Mouse (Mus musculus): Measurements from ENCODE around the gene Metap2. TPM values are rescaled to one million over a fixed set of nuclear protein-coding genes. Genes with fewer than 3 reads are reported as not detected.

The Metap2 gene
- polyA plus RNA-seq (2012), result 117 and 146 TPM in 2 replicates

- H3K27me3 ChIP-seq (ENCODE audit: control insufficient read depth), result no peaks in the 10 kb centered on the region
- H3K36me3 ChIP-seq (ENCODE audit: control insufficient read depth), result peaks cover 2% of the 10 kb centered on the region; the same call in 1 of the 2 replicates
- no peaks in the 10 kb centered on the region for H3K9me3 ChIP-seq (ENCODE audit: control insufficient read depth, low read length)
- peaks cover 54% of the 10 kb centered on the region for H3K4me1 ChIP-seq (ENCODE audit: control insufficient read depth)
- H3K4me3 ChIP-seq (replicated peaks), result no peak within 1 kb of the TSS
- TF ChIP-seq TAL1 (IDR thresholded peaks at IDR 0.05; ENCODE audit: low read length), result no peak
- no peak for TF ChIP-seq GATA1 (IDR thresholded peaks at IDR 0.05; ENCODE audit: low read length)
Measured at GRCm38 (mm10) chr10:93897043-93897646, at the start of gene Metap2. Gene Metap2, minus strand, starts transcription at chr10:93897093.

DNA sequence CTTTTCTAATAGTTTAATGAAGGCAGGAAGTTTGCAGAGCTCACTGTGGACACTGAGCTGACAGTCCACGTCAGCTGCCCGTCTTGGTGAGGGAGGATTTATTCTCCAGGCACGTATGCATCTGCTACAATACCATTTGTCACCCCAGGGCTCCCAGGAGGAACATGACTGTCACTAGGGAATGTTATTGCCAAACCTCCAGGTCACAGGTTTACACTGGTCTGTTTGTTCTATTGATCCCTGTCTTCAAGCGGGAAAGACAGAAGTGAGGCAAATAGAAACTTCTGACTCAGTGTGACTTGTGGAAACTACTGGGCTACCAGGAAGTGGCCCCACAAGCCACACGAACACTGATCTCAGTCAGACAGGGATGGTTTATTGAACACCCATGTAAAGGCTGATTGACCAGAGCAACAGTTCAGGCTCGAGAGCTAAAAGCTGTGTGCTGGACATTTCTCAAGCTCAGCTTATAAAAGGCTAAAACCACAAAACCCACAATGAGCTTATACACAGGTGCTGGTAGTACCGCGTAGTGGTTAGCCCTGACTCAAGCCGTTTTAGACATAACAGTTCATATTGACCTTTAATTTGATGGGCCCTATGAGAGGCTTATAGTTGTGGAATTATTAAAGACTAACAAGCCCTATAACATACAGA, 49.1 kb upstream of the Metap2 start:
- Histone ChIP-seq H3K4me1 (ENCODE audit: control insufficient read depth) (no peaks in the 10 kb centered on the region), H3K36me3 (ENCODE audit: control insufficient read depth) (no peaks in the 10 kb centered on the region), H3K4me3 (replicated peaks) (no peak overlapping the region), H3K27me3 (ENCODE audit: control insufficient read depth) (peaks cover 2% of the 10 kb centered on the region), H3K9me3 (ENCODE audit: control insufficient read depth, low read length) (no peaks in the 10 kb centered on the region)
- no peak for TF ChIP-seq TAL1 (IDR thresholded peaks at IDR 0.05; ENCODE audit: low read length)
- TF ChIP-seq GATA1 (IDR thresholded peaks at IDR 0.05; ENCODE audit: low read length), result no peak

GRCm38 (mm10) chr10:93945364-93945763, 48.5 kb upstream of the Metap2 start:
- no peak for TF ChIP-seq TAL1 (IDR thresholded peaks at IDR 0.05; ENCODE audit: low read length)
- no peak for TF ChIP-seq GATA1 (IDR thresholded peaks at IDR 0.05; ENCODE audit: low read length)
- H3K9me3 ChIP-seq (ENCODE audit: control insufficient read depth, low read length), result no peaks in the 10 kb centered on the region
- no peak overlapping the region for H3K4me3 ChIP-seq (replicated peaks)
- H3K27me3 ChIP-seq (ENCODE audit: control insufficient read depth), result peaks cover 2% of the 10 kb centered on the region
- H3K4me1 ChIP-seq (ENCODE audit: control insufficient read depth), result no peaks in the 10 kb centered on the region
- H3K36me3 ChIP-seq (ENCODE audit: control insufficient read depth), result no peaks in the 10 kb centered on the region

DNA sequence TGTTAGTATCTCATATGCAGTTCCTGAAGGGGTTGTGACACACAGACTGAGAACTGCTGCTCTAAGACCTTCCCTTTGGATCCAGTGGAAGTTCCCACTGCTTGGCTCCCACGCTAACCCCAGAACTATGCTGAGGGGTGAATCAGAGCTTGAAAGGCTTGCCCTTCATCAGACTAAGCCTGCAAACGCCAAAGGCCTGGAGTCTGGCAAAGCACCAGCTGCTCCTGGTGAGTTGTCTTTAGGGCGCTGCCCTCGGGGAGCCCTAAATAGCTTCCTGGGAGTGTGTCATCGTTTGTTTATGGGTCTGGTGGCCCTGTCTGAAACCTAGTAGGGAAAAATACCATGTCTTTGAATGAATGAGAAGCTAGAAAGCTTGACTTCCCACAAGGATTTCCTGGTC, 47.3 kb upstream of the Metap2 start:
- Histone ChIP-seq H3K27me3 (ENCODE audit: control insufficient read depth) (peaks cover 2% of the 10 kb centered on the region), H3K36me3 (ENCODE audit: control insufficient read depth) (no peaks in the 10 kb centered on the region), H3K9me3 (ENCODE audit: control insufficient read depth, low read length) (no peaks in the 10 kb centered on the region), H3K4me3 (replicated peaks) (no peak overlapping the region), H3K4me1 (ENCODE audit: control insufficient read depth) (no peaks in the 10 kb centered on the region)
- TF ChIP-seq GATA1 (IDR thresholded peaks at IDR 0.05; ENCODE audit: low read length) (no peak), TAL1 (IDR thresholded peaks at IDR 0.05; ENCODE audit: low read length) (no peak)

GRCm38 (mm10) chr10:93940279-93940678, 43.4 kb upstream of the Metap2 start:
- H3K27me3 ChIP-seq (ENCODE audit: control insufficient read depth), result no peaks in the 10 kb centered on the region
- H3K4me1 ChIP-seq (ENCODE audit: control insufficient read depth), result no peaks in the 10 kb centered on the region
- H3K4me3 ChIP-seq (replicated peaks), result no peak overlapping the region
- H3K9me3 ChIP-seq (ENCODE audit: control insufficient read depth, low read length), result peaks cover 2% of the 10 kb centered on the region; the same call in 1 of the 2 replicates
- no peak for TF ChIP-seq TAL1 (IDR thresholded peaks at IDR 0.05; ENCODE audit: low read length)
- no peak for TF ChIP-seq GATA1 (IDR thresholded peaks at IDR 0.05; ENCODE audit: low read length)
- no peaks in the 10 kb centered on the region for H3K36me3 ChIP-seq (ENCODE audit: control insufficient read depth)

GRCm38 (mm10) chr10:93939676-93940075, 42.8 kb upstream of the Metap2 start:
- TF ChIP-seq GATA1 (IDR thresholded peaks at IDR 0.05; ENCODE audit: low read length), result no peak
- no peak for TF ChIP-seq TAL1 (IDR thresholded peaks at IDR 0.05; ENCODE audit: low read length)
- Histone ChIP-seq H3K36me3 (ENCODE audit: control insufficient read depth) (no peaks in the 10 kb centered on the region), H3K4me3 (replicated peaks) (no peak overlapping the region), H3K27me3 (ENCODE audit: control insufficient read depth) (no peaks in the 10 kb centered on the region), H3K4me1 (ENCODE audit: control insufficient read depth) (no peaks in the 10 kb centered on the region), H3K9me3 (ENCODE audit: control insufficient read depth, low read length) (peaks cover 2% of the 10 kb centered on the region; the same call in 1 of the 2 replicates)

- TF ChIP-seq GATA1 (IDR thresholded peaks at IDR 0.05; ENCODE audit: low read length) (no peak), TAL1 (IDR thresholded peaks at IDR 0.05; ENCODE audit: low read length) (no peak)
- Histone ChIP-seq H3K36me3 (ENCODE audit: control insufficient read depth) (no peaks in the 10 kb centered on the region), H3K4me3 (replicated peaks) (no peak overlapping the region), H3K4me1 (ENCODE audit: control insufficient read depth) (no peaks in the 10 kb centered on the region), H3K9me3 (ENCODE audit: control insufficient read depth, low read length) (peaks cover 2% of the 10 kb centered on the region; the same call in 1 of the 2 replicates), H3K27me3 (ENCODE audit: control insufficient read depth) (no peaks in the 10 kb centered on the region)
Measured at GRCm38 (mm10) chr10:93938844-93939271, 42.0 kb upstream of the Metap2 start.

DNA sequence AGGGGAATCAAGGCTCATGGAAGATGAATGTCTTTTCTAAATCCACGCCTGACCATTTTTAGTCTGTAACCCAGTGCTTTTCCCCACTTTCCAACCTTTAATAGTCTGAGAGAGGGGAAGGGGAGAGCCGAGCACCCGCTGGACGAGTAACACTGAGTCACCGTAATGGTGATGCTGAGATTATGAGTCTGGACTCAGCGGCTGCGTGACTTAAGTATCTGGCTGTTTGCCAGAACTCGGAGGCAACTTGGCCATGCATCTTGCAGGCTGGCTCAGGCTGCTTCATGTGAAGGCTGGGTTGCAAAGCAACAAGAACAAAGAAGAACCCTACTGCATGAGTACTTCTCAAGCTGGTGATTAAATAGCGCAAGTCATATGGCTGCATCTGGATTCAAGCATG, 37.1 kb upstream of the Metap2 start:
- Histone ChIP-seq H3K27me3 (ENCODE audit: control insufficient read depth) (peaks cover 3% of the 10 kb centered on the region), H3K36me3 (ENCODE audit: control insufficient read depth) (no peaks in the 10 kb centered on the region), H3K4me3 (replicated peaks) (no peak overlapping the region), H3K4me1 (ENCODE audit: control insufficient read depth) (no peaks in the 10 kb centered on the region), H3K9me3 (ENCODE audit: control insufficient read depth, low read length) (peaks cover 2% of the 10 kb centered on the region; the same call in 1 of the 2 replicates)
- no peak for TF ChIP-seq TAL1 (IDR thresholded peaks at IDR 0.05; ENCODE audit: low read length)
- no peak for TF ChIP-seq GATA1 (IDR thresholded peaks at IDR 0.05; ENCODE audit: low read length)

DNA sequence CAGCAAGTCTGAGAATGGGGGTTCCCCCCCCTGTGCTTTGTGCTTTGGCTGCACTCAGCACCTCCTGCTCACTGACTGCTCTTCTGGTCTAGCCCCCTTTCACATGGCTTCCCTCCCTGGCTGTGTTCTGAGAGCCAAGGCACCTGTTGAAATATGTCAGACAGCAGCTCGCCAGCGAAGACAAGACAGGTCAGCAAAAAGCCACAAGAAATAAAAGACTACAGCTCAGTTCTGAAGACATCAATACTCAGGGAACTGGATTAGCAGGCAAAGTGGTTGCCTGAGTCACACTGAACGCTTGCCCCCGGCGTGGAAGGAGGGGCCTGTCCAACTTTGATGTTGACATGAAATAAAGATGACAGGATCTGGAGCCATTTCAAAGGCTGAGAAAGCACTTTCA, 36.0 kb upstream of the Metap2 start:
- TF ChIP-seq GATA1 (IDR thresholded peaks at IDR 0.05; ENCODE audit: low read length) (no peak), TAL1 (IDR thresholded peaks at IDR 0.05; ENCODE audit: low read length) (no peak)
- peaks cover 3% of the 10 kb centered on the region for H3K27me3 ChIP-seq (ENCODE audit: control insufficient read depth)
- H3K4me3 ChIP-seq (replicated peaks), result no peak overlapping the region
- H3K36me3 ChIP-seq (ENCODE audit: control insufficient read depth), result no peaks in the 10 kb centered on the region
- no peaks in the 10 kb centered on the region for H3K4me1 ChIP-seq (ENCODE audit: control insufficient read depth)
- H3K9me3 ChIP-seq (ENCODE audit: control insufficient read depth, low read length), result peaks cover 2% of the 10 kb centered on the region; the same call in 1 of the 2 replicates
